Mouse (Mus musculus): ENCODE data around the gene Gucy2c.

DNA sequence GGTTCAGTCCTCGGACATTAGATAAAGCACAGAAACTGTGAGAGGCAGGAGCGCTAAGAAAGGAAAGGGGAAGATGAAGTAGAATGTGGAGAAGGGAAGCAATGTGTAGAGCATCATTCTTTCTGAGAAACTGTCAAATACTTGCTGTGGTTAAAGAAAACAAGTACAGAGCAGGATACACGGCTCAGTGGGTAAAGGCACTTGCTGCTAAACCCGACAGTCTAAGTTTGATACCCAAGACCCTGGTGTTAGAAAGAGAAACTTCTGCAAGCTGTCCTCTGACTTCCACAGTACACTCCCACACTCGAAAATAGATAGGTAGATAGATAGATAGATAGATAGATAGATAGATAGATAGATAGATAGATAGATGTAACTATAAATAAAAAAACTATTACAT lies 128.2 kb downstream of the Gucy2c start:
- no peak for TF ChIP-seq EP300 (IDR thresholded peaks at IDR 0.05; ENCODE audit: low read depth in 1 of 2, low read length in 2 of 2)
- no peak for TF ChIP-seq CTCF (IDR thresholded peaks at IDR 0.05 in 2 of 3, conservative IDR thresholded peaks at IDR 0.05 in 1 of 3; ENCODE audit: control insufficient read depth in 1 of 3, insufficient read depth in 1 of 3, low read depth in 2 of 3, low read length in 3 of 3, poor library complexity in 1 of 3, severe bottlenecking in 1 of 3)
- no peak for TF ChIP-seq POLR2A (IDR thresholded peaks at IDR 0.05; ENCODE audit: control insufficient read depth in 1 of 2, insufficient read depth in 1 of 2, low read depth in 1 of 2, low read length in 2 of 2, poor library complexity in 1 of 2)
- TF ChIP-seq HCFC1 (IDR thresholded peaks at IDR 0.05; ENCODE audit: low read depth, low read length) = no peak
- TF ChIP-seq POLR2AphosphoS2 (IDR thresholded peaks at IDR 0.05; ENCODE audit: low read length) = no peak
- TF ChIP-seq MEF2A (IDR thresholded peaks at IDR 0.05; ENCODE audit: extremely low read depth, insufficient replicate concordance, low read depth, low read length, poor library complexity, severe bottlenecking) = no peak
- no peak for TF ChIP-seq USF1 (IDR thresholded peaks at IDR 0.05; ENCODE audit: low read depth, low read length)
- TF ChIP-seq USF2 (IDR thresholded peaks at IDR 0.05; ENCODE audit: borderline replicate concordance in 1 of 2, insufficient read depth in 1 of 2, low read depth in 1 of 2, low read length in 2 of 2) = no peak
- no peak for TF ChIP-seq MAZ (IDR thresholded peaks at IDR 0.05; ENCODE audit: low read depth, low read length)
- TF ChIP-seq E2F4 (IDR thresholded peaks at IDR 0.05; ENCODE audit: borderline replicate concordance, low read depth, low read length) = no peak
- TF ChIP-seq MYC (IDR thresholded peaks at IDR 0.05; ENCODE audit: low read depth, low read length) = no peak
- TF ChIP-seq ZKSCAN1 (IDR thresholded peaks at IDR 0.05; ENCODE audit: low read depth, low read length) = no peak
- no peak for TF ChIP-seq TBP (IDR thresholded peaks at IDR 0.05; ENCODE audit: low read depth, low read length)
- no peak for TF ChIP-seq BHLHE40 (IDR thresholded peaks at IDR 0.05; ENCODE audit: borderline replicate concordance, low read depth, low read length)

All from MEL (cell line).